Mouse (Mus musculus) forebrain, postnatal 0 days (tissue): Measurements from ENCODE around the gene Chrdl1. TPM values are rescaled to one million over a fixed set of nuclear protein-coding genes. Genes with fewer than 3 reads are reported as not detected.

Experiments used
- ATAC-seq: fragments of 200-750 bp; cut with Nextera tagmentation; 2 replicates; pipeline ENCODE4 v1.8.0; 2017; ENCODE audit warnings: mild to moderate bottlenecking, moderate library complexity
- DNase-seq: peaks from one replicate; pipeline ENCODE4 v3.0.0-alpha.2; 2015
- H3K27ac ChIP-seq: fragments of 300-500 bp; sonication (generic); 2 replicates; pipeline ENCODE4 v1.5.1; 2014; ENCODE audit warnings: low read depth, mild to moderate bottlenecking, antibody characterized with exemption, low read length, moderate library complexity, mixed read lengths
- H3K27me3 ChIP-seq: fragments of 300-500 bp; sonication (generic); 2 replicates; pipeline ENCODE4 v1.6.1; 2014; ENCODE audit warnings: mild to moderate bottlenecking, low read length, mixed read lengths; ENCODE audit not compliant: insufficient read depth
- H3K36me3 ChIP-seq: fragments of 300-500 bp; sonication (generic); 2 replicates; pipeline ENCODE4 v1.6.1; 2014; ENCODE audit warnings: mild to moderate bottlenecking, moderate library complexity; ENCODE audit not compliant: insufficient read depth
- H3K4me1 ChIP-seq: fragments of 300-500 bp; sonication (generic); 2 replicates; pipeline ENCODE4 v1.6.1; 2014; ENCODE audit warnings: antibody characterized with exemption; ENCODE audit not compliant: insufficient read depth
- H3K4me2 ChIP-seq: fragments of 300-500 bp; sonication (generic); 2 replicates; pipeline ENCODE4 v1.6.1; 2014; ENCODE audit warnings: low read depth, mild to moderate bottlenecking, moderate library complexity
- H3K4me3 ChIP-seq: fragments of 300-500 bp; sonication (generic); 2 replicates; pipeline ENCODE4 v1.5.1; 2014; ENCODE audit warnings: low read depth, low read length, mixed read lengths
- H3K9ac ChIP-seq: fragments of 300-500 bp; sonication (generic); 2 replicates; pipeline ENCODE4 v1.6.1; 2014; ENCODE audit warnings: mild to moderate bottlenecking
- H3K9me3 ChIP-seq: fragments of 300-500 bp; sonication (generic); 2 replicates; pipeline ENCODE4 v1.6.1; 2016; ENCODE audit warnings: low read length
- CTCF ChIP-seq: sonication (generic); IDR thresholded peaks from 2 replicates; pipeline ENCODE4 v1.5.1; 2016; ENCODE audit warnings: antibody characterized with exemption, control low read depth, low read depth
- WGBS: fragments of 180-500 bp; shearing (Covaris S2); extraction: QIAGEN DNeasy Blood & Tissue Kit; methylation state at CpG from one replicate; pipeline ENCODE4 v1.1.7; 2014; 5-methylcytosine and 5-hydroxymethylcytosine counted together
- polyA plus RNA-seq: library from polyadenylated mRNA; unstranded; fragments of >200 nt; fragmentation: Nextera tagmentation; extraction: Ambion mirVana; gene quantifications from 2 replicates; pipeline ENCODE4 v1.2.1, GENCODE M21; 2015
- total RNA-seq: library from RNA; depleted of rRNA; stranded (reverse); fragments of >200 nt; gene quantifications from 2 replicates; pipeline ENCODE4 v1.2.3, GENCODE M21; 2014

The Chrdl1 gene
- total and polyA plus RNA-seq, 2 experiments from 2014 or later: 5.1 to 5.3 TPM

DNA sequence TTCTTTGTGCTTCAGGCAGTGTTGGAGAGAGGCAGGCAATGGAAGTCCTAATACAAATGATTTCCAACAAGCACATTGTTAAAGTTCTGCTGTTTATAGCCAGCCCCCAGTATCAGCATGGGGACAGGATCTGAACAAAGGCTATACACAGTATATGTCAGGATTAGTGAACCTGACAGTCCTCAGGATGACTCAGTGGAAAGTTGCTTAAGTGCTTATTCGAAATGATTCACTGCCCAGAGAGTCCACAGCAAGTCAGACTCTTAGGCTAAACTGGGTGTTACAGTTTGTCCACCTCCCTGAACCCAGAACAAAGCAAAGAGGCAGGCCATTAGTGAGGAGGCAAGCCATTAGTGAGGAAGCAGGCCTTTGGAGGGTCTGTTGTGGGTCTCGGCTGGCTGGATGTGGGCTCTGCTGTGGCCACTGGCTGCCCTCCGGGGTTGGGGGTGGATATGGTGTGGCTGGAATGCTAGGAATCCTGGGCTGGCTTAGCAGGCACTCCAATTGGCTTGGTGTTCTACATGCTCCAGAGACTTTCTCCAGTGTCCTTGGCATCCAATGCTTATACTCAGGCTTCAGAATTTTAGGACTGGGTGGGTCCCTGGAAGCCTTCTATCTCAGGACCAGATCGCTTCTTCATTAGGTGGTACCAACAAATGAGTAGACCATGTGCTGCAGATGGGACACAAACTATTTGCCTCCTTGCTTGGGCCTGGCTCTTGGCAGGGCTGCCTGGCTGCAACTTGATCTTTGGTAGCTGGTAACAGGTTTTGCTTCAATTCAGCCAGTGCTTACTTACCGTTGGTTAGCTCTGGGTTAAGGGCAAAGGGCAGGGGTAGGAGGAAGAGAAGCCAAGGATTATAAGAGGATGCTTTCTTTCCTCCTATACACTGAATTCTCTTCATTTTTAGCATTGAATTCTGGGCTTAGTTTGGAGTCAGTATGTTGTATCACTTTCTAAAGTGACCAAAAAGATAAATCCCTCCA lies 49.3 kb downstream of the Chrdl1 start:
- Histone ChIP-seq H3K4me3 (no peak overlapping the region), H3K4me2 (no peak overlapping the region), H3K27me3 (no peaks in the 10 kb centered on the region), H3K9me3 (no peaks in the 10 kb centered on the region), H3K27ac (no peak overlapping the region), H3K9ac (no peak overlapping the region), H3K36me3 (no peaks in the 10 kb centered on the region), H3K4me1 (no peaks in the 10 kb centered on the region)
- ATAC-seq (no peak), DNase-seq (no peak)
- TF ChIP-seq CTCF: no peak
- WGBS: 53% methylated on average over 5 of the region's 5 CpGs

DNA sequence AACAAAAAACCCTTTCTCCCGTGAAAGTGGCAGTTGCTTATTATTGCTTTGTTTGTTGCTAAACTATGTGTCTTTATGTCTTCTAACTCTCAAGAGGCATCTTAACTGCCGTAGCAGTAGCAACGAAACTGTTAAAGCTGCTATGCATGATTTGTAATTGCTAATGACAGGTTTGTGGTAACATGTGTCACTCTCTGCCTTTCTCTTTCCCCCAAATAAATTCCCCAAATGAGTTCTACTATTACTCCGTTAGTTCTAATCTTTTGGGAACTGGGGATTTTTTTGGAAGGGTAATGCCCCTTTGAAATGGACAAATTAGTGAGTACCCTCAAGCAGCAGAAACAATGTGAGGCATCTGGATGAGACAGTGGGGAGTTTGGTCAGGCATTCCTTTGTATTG lies 55.9 kb downstream of the Chrdl1 start:
- ATAC-seq (no peak), DNase-seq (no peak)
- no peaks in the 10 kb centered on the region for H3K9me3 ChIP-seq
- no peaks in the 10 kb centered on the region for H3K4me1 ChIP-seq
- H3K4me3 ChIP-seq: no peak overlapping the region
- 39% methylated on average over 4 of the region's 4 CpGs for WGBS
- H3K36me3 ChIP-seq: no peaks in the 10 kb centered on the region
- H3K9ac ChIP-seq: no peak overlapping the region
- H3K27ac ChIP-seq: no peak overlapping the region
- H3K4me2 ChIP-seq: no peak overlapping the region
- no peaks in the 10 kb centered on the region for H3K27me3 ChIP-seq
- no peak for TF ChIP-seq CTCF

DNA sequence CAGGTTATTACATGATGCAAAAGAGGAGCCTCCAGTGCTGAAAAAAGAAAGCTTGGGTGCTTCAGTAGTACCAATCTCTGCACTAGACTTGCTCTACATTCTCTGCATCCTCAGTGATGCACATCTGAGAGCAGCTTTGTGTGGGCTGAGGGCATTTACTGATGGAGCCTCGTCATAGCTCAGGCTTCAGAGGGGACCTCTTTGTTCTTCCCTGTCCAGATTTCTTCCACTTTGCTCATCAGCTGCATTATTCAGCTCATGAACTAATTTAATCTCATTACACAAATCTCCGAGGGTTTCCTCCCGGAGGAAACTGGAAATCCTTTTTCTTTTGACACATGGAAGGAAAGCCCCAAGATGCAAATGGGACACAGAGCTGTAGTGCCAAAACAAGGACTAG lies 56.5 kb downstream of the Chrdl1 start:
- Histone ChIP-seq H3K4me3 (no peak overlapping the region), H3K9ac (no peak overlapping the region), H3K9me3 (no peaks in the 10 kb centered on the region), H3K36me3 (no peaks in the 10 kb centered on the region), H3K4me2 (no peak overlapping the region), H3K27ac (no peak overlapping the region), H3K4me1 (no peaks in the 10 kb centered on the region), H3K27me3 (no peaks in the 10 kb centered on the region)
- WGBS: 40% methylated on average over 3 of the region's 3 CpGs
- no peak for ATAC-seq
- no peak for DNase-seq
- TF ChIP-seq CTCF: no peak

DNA sequence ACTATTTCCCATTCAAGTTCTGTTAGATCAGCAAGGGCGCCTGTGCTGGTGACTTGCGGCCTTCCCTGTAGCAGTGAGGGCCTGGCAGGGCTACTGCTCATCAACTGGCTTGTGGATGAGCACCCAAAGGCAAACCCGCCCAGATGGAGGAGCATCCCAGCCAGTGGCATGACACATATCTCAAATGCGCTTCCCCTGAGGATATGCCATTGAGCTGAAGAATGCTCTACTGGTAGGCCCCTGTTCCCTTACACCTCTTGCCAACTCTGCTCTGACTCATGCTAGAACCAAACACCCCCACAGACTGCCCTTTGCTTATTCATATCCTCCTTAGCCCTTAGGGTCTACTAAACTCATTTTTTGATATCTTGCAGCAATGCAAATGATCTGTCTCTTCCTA lies 57.4 kb downstream of the Chrdl1 start:
- H3K27ac ChIP-seq: no peak overlapping the region
- no peaks in the 10 kb centered on the region for H3K27me3 ChIP-seq
- H3K4me2 ChIP-seq: no peak overlapping the region
- H3K36me3 ChIP-seq: no peaks in the 10 kb centered on the region
- WGBS: 91% methylated on average over 4 of the region's 4 CpGs
- no peaks in the 10 kb centered on the region for H3K4me1 ChIP-seq
- H3K4me3 ChIP-seq: no peak overlapping the region
- DNase-seq (no peak), ATAC-seq (no peak)
- no peak overlapping the region for H3K9ac ChIP-seq
- no peaks in the 10 kb centered on the region for H3K9me3 ChIP-seq
- no peak for TF ChIP-seq CTCF

DNA sequence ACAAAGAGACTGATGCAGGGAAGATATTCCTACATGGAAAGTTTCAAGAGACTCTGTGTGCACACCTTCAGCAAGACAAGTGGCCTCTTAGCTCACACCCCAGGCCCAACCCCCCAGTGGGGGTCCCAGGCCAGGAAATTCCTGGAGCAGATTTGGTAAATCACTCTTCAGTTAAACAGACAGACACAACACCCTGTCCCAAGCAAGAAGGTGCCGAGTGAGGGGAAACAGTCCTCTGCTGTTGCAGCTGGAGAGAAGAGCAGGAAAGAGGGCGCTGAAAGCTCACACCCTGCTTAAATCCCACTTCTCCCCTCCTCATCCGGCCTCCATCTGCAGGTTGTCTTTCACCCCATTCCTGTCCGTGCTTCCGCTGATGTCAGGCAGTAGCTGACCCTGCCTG lies 58.2 kb downstream of the Chrdl1 start:
- Histone ChIP-seq H3K9me3 (no peaks in the 10 kb centered on the region), H3K9ac (no peak overlapping the region), H3K36me3 (no peaks in the 10 kb centered on the region), H3K4me3 (no peak overlapping the region), H3K4me2 (no peak overlapping the region), H3K27me3 (no peaks in the 10 kb centered on the region), H3K27ac (no peak overlapping the region), H3K4me1 (no peaks in the 10 kb centered on the region)
- 73% methylated on average over 5 of the region's 5 CpGs for WGBS
- DNase-seq (no peak), ATAC-seq (no peak)
- no peak for TF ChIP-seq CTCF

DNA sequence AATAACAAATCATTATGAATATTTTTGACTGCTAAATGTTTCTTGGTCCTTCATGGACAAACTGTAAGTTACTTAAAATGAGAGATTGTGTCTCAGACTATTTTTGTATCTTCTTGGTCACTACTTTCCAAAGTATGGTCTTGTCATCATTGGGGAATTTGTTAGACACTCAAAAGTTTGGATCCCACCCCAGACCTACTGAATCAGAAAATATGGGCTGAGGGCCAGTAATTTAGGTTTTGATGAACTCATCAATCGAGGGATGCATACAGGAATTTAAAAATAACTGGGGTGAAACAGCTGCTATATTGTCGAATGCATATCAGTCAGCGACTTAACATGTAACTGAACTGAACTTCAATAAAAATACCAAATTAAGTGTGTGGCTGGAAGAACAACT lies 80.9 kb downstream of the Chrdl1 start:
- H3K4me3 ChIP-seq: no peak overlapping the region
- no peak overlapping the region for H3K27ac ChIP-seq
- DNase-seq (no peak), ATAC-seq (no peak)
- H3K36me3 ChIP-seq: no peaks in the 10 kb centered on the region
- no peaks in the 10 kb centered on the region for H3K9me3 ChIP-seq
- no peaks in the 10 kb centered on the region for H3K27me3 ChIP-seq
- H3K4me2 ChIP-seq: no peak overlapping the region
- no peak for TF ChIP-seq CTCF
- H3K4me1 ChIP-seq: no peaks in the 10 kb centered on the region
- H3K9ac ChIP-seq: no peak overlapping the region
- 83% methylated on average over 3 of the region's 3 CpGs for WGBS

DNA sequence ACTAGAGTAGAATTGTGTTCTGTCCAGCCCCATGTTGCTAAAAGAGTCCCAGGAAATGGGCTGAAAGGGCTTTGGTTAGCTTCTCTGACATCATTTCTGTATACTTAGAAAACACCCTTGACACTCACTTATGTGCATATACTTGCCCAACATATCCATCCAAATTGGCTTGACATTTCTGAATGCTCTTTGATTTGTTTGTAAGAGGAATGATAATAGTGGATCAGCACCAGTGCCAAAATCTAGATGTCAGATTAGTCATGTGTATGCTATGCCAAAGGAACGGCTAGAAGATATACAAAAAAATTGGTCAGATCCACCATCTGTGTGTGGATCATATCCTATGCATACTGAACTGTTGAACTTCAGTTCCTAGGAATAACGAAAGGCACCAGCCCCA lies 99.3 kb downstream of the Chrdl1 start:
- no peak for TF ChIP-seq CTCF
- H3K27ac ChIP-seq: no peak overlapping the region
- H3K4me1 ChIP-seq: no peaks in the 10 kb centered on the region
- no peaks in the 10 kb centered on the region for H3K36me3 ChIP-seq
- no peaks in the 10 kb centered on the region for H3K27me3 ChIP-seq
- WGBS: 83% methylated on average over 2 of the region's 2 CpGs
- DNase-seq: no peak
- no peak overlapping the region for H3K4me3 ChIP-seq
- H3K9ac ChIP-seq: no peak overlapping the region
- H3K9me3 ChIP-seq: no peaks in the 10 kb centered on the region
- H3K4me2 ChIP-seq: no peak overlapping the region
- no peak for ATAC-seq
